8 mouse cellular contexts compared by ENCODE assay signal in the genomic region with DNA sequence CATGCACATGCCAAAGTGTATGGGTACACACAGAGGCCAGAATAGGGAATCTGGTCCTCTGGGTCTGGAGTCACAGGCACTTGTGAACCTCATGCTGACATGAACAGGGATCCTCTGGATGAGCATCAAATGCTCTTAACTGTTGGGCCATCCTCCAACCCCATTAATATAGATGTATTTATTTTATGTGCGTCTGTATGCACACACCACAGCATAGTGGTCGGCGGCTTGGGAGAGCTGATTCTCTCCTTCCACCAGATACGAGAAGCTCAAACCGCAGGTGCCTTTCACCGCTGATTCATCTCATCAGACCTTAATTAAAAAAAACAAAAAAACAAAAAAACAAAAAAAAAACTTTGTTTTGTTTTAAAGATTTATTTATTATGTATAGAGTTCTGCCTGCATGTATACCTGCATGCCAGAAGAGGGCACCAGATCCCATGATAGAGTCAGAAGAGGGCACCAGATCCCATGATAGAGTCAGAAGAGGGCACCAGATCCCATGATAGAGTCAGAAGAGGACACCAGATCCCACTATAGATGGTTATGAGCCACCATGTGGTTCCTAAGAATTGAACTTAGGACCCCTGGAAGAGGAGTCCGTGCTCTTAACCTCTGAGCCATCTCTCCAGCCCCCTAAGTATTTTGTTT.
DNase-seq lines count a peak whose midpoint lies in the region; ATAC-seq and TF ChIP-seq lines count a peak whose summit lies in the region.
"Had no signal": no experiment of that assay in that cellular context is flagged by ENCODE, and none has a peak within 500 bp of the region (broad histone marks: within the 10 kb centered on the region; RNA-seq: fewer than 3 reads in every experiment).

No protein-coding gene starts in this region.

- no peak for TF ChIP-seq EP300 in liver, embryonic 14.5 days (IDR thresholded peaks at IDR 0.05; ENCODE audit: low read depth)
- TF ChIP-seq EP300 in ES-Bruce4 (IDR thresholded peaks at IDR 0.05; ENCODE audit: insufficient read depth, low read depth, low read length): no peak

- TF ChIP-seq POLR2A in ES-Bruce4 (IDR thresholded peaks at IDR 0.05; ENCODE audit: insufficient read depth, low read length): no peak

- ATAC-seq in liver, embryonic 14.5 days (ENCODE audit: insufficient read depth): no peak
- peak; percentile 75 for ATAC-seq in forebrain, embryonic 15.5 days (replicated peaks)

- H3K36me3 ChIP-seq in liver, embryonic 14.5 days (replicated peaks; ENCODE audit: control insufficient read depth, insufficient read depth, low read depth): no peaks in the 10 kb centered on the region
- H3K36me3 ChIP-seq in ES-Bruce4 (ENCODE audit: control insufficient read depth, insufficient read depth, low read length, poor library complexity, severe bottlenecking): no peaks in the 10 kb centered on the region
- H3K36me3 ChIP-seq in forebrain, embryonic 15.5 days: no peaks in the 10 kb centered on the region
- H3K36me3 ChIP-seq: lung, embryonic 15.5 days had no signal

- no peak overlapping the region for H3K27ac ChIP-seq in liver, embryonic 14.5 days
- H3K27ac ChIP-seq in ES-Bruce4 (ENCODE audit: insufficient read depth, low read length): no peak overlapping the region
- peak overlapping the region; percentile 67 for H3K27ac ChIP-seq in forebrain, embryonic 15.5 days (replicated peaks)
- H3K27ac ChIP-seq: lung, embryonic 15.5 days had no signal

- WGBS in liver, embryonic 14.5 days (ENCODE audit: insufficient replicate concordance): 54% methylated on average over 7 of the region's 7 CpGs
- 66% methylated on average over 7 of the region's 7 CpGs for WGBS in forebrain, embryonic 15.5 days

- no peaks in the 10 kb centered on the region for H3K4me1 ChIP-seq in liver, embryonic 14.5 days (replicated peaks; ENCODE audit: control insufficient read depth in 2 of 2, insufficient read depth in 2 of 2, low read length in 1 of 2)
- H3K4me1 ChIP-seq in ES-Bruce4 (ENCODE audit: control insufficient read depth, insufficient read depth, low read length): no peaks in the 10 kb centered on the region
- H3K4me1 ChIP-seq in forebrain, embryonic 15.5 days: peaks cover 7% of the 10 kb centered on the region; the same call in 1 of the 2 replicates
- H3K4me1 ChIP-seq: lung, embryonic 15.5 days had no signal

- H3K9ac ChIP-seq in liver, embryonic 14.5 days (replicated peaks): no peak overlapping the region
- H3K9ac ChIP-seq in ES-Bruce4 (ENCODE audit: low read depth, poor library complexity, severe bottlenecking): no peak overlapping the region
- H3K9ac ChIP-seq in forebrain, embryonic 15.5 days (replicated peaks): no peak overlapping the region
- H3K9ac ChIP-seq: lung, embryonic 15.5 days had no signal

- no peak overlapping the region for H3K4me3 ChIP-seq in liver, embryonic 14.5 days (ENCODE audit: insufficient read depth in 1 of 2, low read depth in 2 of 2, low read length in 2 of 2)
- H3K4me3 ChIP-seq in ES-Bruce4 (ENCODE audit: low read depth, low read length): no peak overlapping the region
- H3K4me3 ChIP-seq in forebrain, embryonic 15.5 days: no peak overlapping the region
- H3K4me3 ChIP-seq: lung, embryonic 15.5 days had no signal

- DNase-seq in liver, embryonic 14.5 days (ENCODE audit: low read depth in 3 of 3, low spot score in 3 of 3): no peak
- DNase-seq in liver (no peak), adipocyte (ENCODE audit: low spot score) (peak; percentile 61)
- DNase-seq in kidney, postnatal 36 days: peak; percentile 76
- peak; percentile 33 for DNase-seq in retina, adult 2 months (ENCODE audit: low read depth, low spot score)

- no peak overlapping the region for H3K4me2 ChIP-seq in liver, embryonic 14.5 days (ENCODE audit: low read depth)
- no peak overlapping the region for H3K4me2 ChIP-seq in forebrain, embryonic 15.5 days (replicated peaks)
- H3K4me2 ChIP-seq: lung, embryonic 15.5 days had no signal

- TF ChIP-seq CTCF in liver, embryonic 14.5 days (IDR thresholded peaks at IDR 0.05; ENCODE audit: low read depth): peak; percentile 61
- peak; percentile 29 for TF ChIP-seq CTCF in ES-Bruce4 (IDR thresholded peaks at IDR 0.05; ENCODE audit: low read depth, low read length)

- no peaks in the 10 kb centered on the region for H3K9me3 ChIP-seq in liver, embryonic 14.5 days (ENCODE audit: control insufficient read depth, low read length)
- H3K9me3 ChIP-seq in ES-Bruce4 (replicated peaks; ENCODE audit: control insufficient read depth, insufficient read depth, low read length, poor library complexity, severe bottlenecking): no peaks in the 10 kb centered on the region
- no peaks in the 10 kb centered on the region for H3K9me3 ChIP-seq in forebrain, embryonic 15.5 days
- H3K9me3 ChIP-seq: lung, embryonic 15.5 days had no signal

- no peaks in the 10 kb centered on the region for H3K27me3 ChIP-seq in liver, embryonic 14.5 days (ENCODE audit: control insufficient read depth, insufficient read depth, low read length)
- H3K27me3 ChIP-seq in ES-Bruce4 (ENCODE audit: control insufficient read depth, insufficient read depth, low read length, poor library complexity, severe bottlenecking): no peaks in the 10 kb centered on the region
- no peaks in the 10 kb centered on the region for H3K27me3 ChIP-seq in forebrain, embryonic 15.5 days
- H3K27me3 ChIP-seq: lung, embryonic 15.5 days had no signal

Comparison
In these comparisons a context has a peak if more than half of its experiments do, and no peak if none do; other contexts are left out.
1. DNase-seq: peak in adipocyte (single experiment), kidney, postnatal 36 days (2 of 2) and retina, adult 2 months (single experiment); none in liver, embryonic 14.5 days (0 of 3) and liver (single experiment).